Mouse (Mus musculus): ENCODE data around the gene Fga. TPM values are rescaled to one million over a fixed set of nuclear protein-coding genes. Genes with fewer than 3 reads are reported as not detected.

Fga gene
- total RNA-seq, 2 experiments from 2014 or later: not detected

Other genes starting within 250 kb of the Fga start
- not detected in 2 replicates for gene Rbm46, start 149.6 kb upstream of the Fga start, total RNA-seq (2015)
- gene Rbm46, start 149.6 kb upstream of the Fga start, total RNA-seq (2017): not detected in 2 replicates
- not detected in 2 replicates for gene Lrat, start 122.1 kb upstream of the Fga start, total RNA-seq (2015)
- not detected in 2 replicates for gene Lrat, start 122.1 kb upstream of the Fga start, total RNA-seq (2017)
- not detected in 2 replicates for gene Fgg, start 18.4 kb upstream of the Fga start, total RNA-seq (2015)
- not detected in 2 replicates for gene Fgg, start 18.4 kb upstream of the Fga start, total RNA-seq (2017)
- gene Fgb, start 23.8 kb downstream of the Fga start, total RNA-seq (2015): not detected in 2 replicates
- not detected in 2 replicates for gene Fgb, start 23.8 kb downstream of the Fga start, total RNA-seq (2017)
- gene Plrg1, start 29.4 kb downstream of the Fga start, total RNA-seq (2015): 34.9 and 44.2 TPM in 2 replicates
- gene Plrg1, start 29.4 kb downstream of the Fga start, total RNA-seq (2017): 48.3 and 59.0 TPM in 2 replicates
- not detected in 2 replicates for gene Dchs2, start 101.9 kb downstream of the Fga start, total RNA-seq (2015)
- not detected in 2 replicates for gene Dchs2, start 101.9 kb downstream of the Fga start, total RNA-seq (2017)